Mouse (Mus musculus): ENCODE data around the gene Rdm1. TPM values are rescaled to one million over a fixed set of nuclear protein-coding genes. Genes with fewer than 3 reads are reported as not detected.
A peak's percentile ranks its signal among the peaks of the same experiment; 100 is the strongest.
"Not testable (repeated sequence)": the region's sequence is repeated elsewhere in the genome, so short reads cannot be mapped to it uniquely, and the experiment has no call there.

Gene Rdm1
- polyA plus RNA-seq, 1 experiment from 2014 or later = 53.1 TPM

GRCm38 (mm10) chr11:101589444-101589843 is 37.6 kb upstream of the Rdm1 start:
- Histone ChIP-seq H3K4me3 (ENCODE audit: low read length) (no peak overlapping the region), H3K36me3 (ENCODE audit: control insufficient read depth, insufficient read depth) (peaks cover 3% of the 10 kb centered on the region; the same call in 1 of the 2 replicates), H3K9ac (ENCODE audit: low read length) (no peak overlapping the region), H3K27ac (ENCODE audit: low read length) (no peak overlapping the region), H3K4me2 (ENCODE audit: low read depth, low read length) (no peak overlapping the region), H3K4me1 (ENCODE audit: control insufficient read depth, insufficient read depth, low read length) (no peaks in the 10 kb centered on the region), H3K9me3 (replicated peaks; ENCODE audit: control insufficient read depth, low read length) (no peaks in the 10 kb centered on the region), H3K27me3 (ENCODE audit: control insufficient read depth, insufficient read depth, low read length) (no peaks in the 10 kb centered on the region)
- ATAC-seq (replicated peaks; ENCODE audit: extremely low read depth, insufficient read depth, low FRiP score) = no peak
- WGBS = 31% methylated on average over 5 of the region's 5 CpGs

GRCm38 (mm10) chr11:101589989-101590624 is 36.9 kb upstream of the Rdm1 start:
- WGBS = 71% methylated on average over 12 of the region's 12 CpGs
- Histone ChIP-seq H3K4me1 (ENCODE audit: control insufficient read depth, insufficient read depth, low read length) (no peaks in the 10 kb centered on the region), H3K4me2 (ENCODE audit: low read depth, low read length) (no peak overlapping the region), H3K36me3 (ENCODE audit: control insufficient read depth, insufficient read depth) (peaks cover 3% of the 10 kb centered on the region; the same call in 1 of the 2 replicates), H3K4me3 (ENCODE audit: low read length) (no peak overlapping the region), H3K27ac (ENCODE audit: low read length) (no peak overlapping the region), H3K27me3 (ENCODE audit: control insufficient read depth, insufficient read depth, low read length) (no peaks in the 10 kb centered on the region), H3K9ac (ENCODE audit: low read length) (no peak overlapping the region), H3K9me3 (replicated peaks; ENCODE audit: control insufficient read depth, low read length) (no peaks in the 10 kb centered on the region)
- ATAC-seq (replicated peaks; ENCODE audit: extremely low read depth, insufficient read depth, low FRiP score) = no peak

GRCm38 (mm10) chr11:101599156-101599555 is 27.8 kb upstream of the Rdm1 start, which contains the start of gene Gm11634:
Gm11634 (minus strand) TSS chr11:101599256.
- Histone ChIP-seq H3K9me3 (replicated peaks; ENCODE audit: control insufficient read depth, low read length) (no peaks in the 10 kb centered on the region), H3K27me3 (ENCODE audit: control insufficient read depth, insufficient read depth, low read length) (peaks cover 4% of the 10 kb centered on the region)
- WGBS = 64% methylated on average over 6 of the region's 6 CpGs

GRCm38 (mm10) chr11:101602491-101602890 is 24.5 kb upstream of the Rdm1 start:
- WGBS = 9% methylated on average over 3 of the region's 3 CpGs
- Histone ChIP-seq H3K27ac (ENCODE audit: low read length) (no peak overlapping the region), H3K9me3 (replicated peaks; ENCODE audit: control insufficient read depth, low read length) (no peaks in the 10 kb centered on the region), H3K27me3 (ENCODE audit: control insufficient read depth, insufficient read depth, low read length) (peaks cover 4% of the 10 kb centered on the region), H3K9ac (ENCODE audit: low read length) (no peak overlapping the region), H3K4me3 (ENCODE audit: low read length) (no peak overlapping the region), H3K4me1 (ENCODE audit: control insufficient read depth, insufficient read depth, low read length) (no peaks in the 10 kb centered on the region), H3K36me3 (ENCODE audit: control insufficient read depth, insufficient read depth) (no peaks in the 10 kb centered on the region), H3K4me2 (ENCODE audit: low read depth, low read length) (no peak overlapping the region)
- ATAC-seq (replicated peaks; ENCODE audit: extremely low read depth, insufficient read depth, low FRiP score) = no peak

More at GRCm38 (mm10) chr11:101599156-101599555, 27.8 kb upstream of the Rdm1 start, which contains the start of gene Gm11634:
- no peaks in the 10 kb centered on the region for H3K36me3 ChIP-seq (ENCODE audit: control insufficient read depth, insufficient read depth)
- H3K4me1 ChIP-seq (ENCODE audit: control insufficient read depth, insufficient read depth, low read length) = no peaks in the 10 kb centered on the region
- no peak within 1 kb of the TSS for H3K27ac ChIP-seq (ENCODE audit: low read length)
- H3K4me3 ChIP-seq (ENCODE audit: low read length) = no peak within 1 kb of the TSS
- no peak for ATAC-seq (replicated peaks; ENCODE audit: extremely low read depth, insufficient read depth, low FRiP score)
- H3K9ac ChIP-seq (ENCODE audit: low read length) = no peak within 1 kb of the TSS
- H3K4me2 ChIP-seq (ENCODE audit: low read depth, low read length) = no peak within 1 kb of the TSS

DNA sequence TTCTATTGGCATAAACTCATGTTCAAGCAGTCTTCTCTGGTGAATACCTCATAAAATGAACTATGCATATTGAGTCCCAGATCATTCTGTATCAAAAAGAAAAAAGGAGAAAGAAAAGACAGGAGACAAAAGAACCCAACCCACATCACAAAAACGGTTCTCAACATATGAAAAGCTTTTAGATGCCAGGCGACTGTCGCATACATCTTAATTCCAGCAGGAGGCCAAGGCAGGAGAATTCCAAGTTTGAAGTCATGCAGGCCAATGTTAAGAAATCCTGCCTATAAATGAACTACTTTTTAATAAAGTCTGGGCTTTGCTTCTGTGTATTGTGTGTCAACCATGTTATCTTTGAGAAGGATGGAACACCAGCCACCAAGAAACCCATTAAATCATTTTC is 22.9 kb upstream of the Rdm1 start:
- H3K4me3 ChIP-seq (ENCODE audit: low read length) = peak overlapping the region; percentile 49
- 5% methylated on average over 3 of the region's 3 CpGs for WGBS
- peaks cover 1% of the 10 kb centered on the region for H3K27me3 ChIP-seq (ENCODE audit: control insufficient read depth, insufficient read depth, low read length)
- H3K9ac ChIP-seq (ENCODE audit: low read length) = no peak overlapping the region
- no peaks in the 10 kb centered on the region for H3K36me3 ChIP-seq (ENCODE audit: control insufficient read depth, insufficient read depth)
- H3K4me2 ChIP-seq (ENCODE audit: low read depth, low read length) = peak overlapping the region; percentile 67; the same call in 1 of the 2 replicates
- H3K4me1 ChIP-seq (ENCODE audit: control insufficient read depth, insufficient read depth, low read length) = no peaks in the 10 kb centered on the region
- no peak for ATAC-seq (replicated peaks; ENCODE audit: extremely low read depth, insufficient read depth, low FRiP score)
- no peaks in the 10 kb centered on the region for H3K9me3 ChIP-seq (replicated peaks; ENCODE audit: control insufficient read depth, low read length)
- H3K27ac ChIP-seq (ENCODE audit: low read length) = no peak overlapping the region

DNA sequence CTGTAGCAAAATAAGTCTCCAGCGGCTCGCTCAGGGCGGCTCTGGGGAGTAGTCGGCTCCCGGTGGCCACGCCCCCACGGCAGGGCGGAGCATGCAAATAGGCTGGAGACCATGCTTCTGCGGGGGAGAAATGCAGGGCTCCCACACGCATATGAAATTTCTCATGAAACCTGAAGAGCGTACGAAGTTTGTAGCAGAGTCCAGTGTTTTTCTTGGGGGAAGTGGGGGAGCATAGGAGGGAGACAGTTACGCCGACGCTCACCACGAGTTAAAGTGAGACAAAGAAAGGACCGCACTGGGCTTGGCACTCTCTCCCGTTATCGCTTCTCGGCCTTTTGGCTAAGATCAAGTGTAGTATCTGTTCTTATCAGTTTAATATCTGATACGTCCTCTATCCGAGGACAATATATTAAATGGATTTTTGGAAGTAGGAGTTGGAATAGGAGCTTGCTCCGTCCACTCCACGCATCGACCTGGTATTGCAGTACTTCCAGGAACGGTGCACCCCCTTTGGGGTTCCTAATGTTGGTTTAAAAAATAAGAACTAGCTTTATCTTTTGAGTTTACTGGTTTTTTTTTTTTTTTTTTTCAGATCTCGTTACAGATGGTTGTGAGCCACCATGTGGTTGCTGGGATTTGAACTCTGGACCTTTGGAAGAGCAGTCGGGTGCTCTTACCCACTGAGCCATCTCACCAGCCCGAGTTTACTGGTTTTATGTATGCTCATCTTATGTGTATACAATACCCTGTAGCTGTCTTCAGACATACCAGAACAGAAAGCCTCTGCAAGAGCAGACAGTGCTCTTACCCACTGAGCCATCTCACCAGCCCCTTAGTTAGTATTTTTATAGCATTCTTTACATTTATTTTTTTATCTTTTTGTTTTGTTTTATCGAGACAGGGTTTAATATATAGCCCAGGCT is 22.2 kb upstream of the Rdm1 start:
- peak overlapping the region; percentile 64 for H3K9ac ChIP-seq (ENCODE audit: low read length)
- not testable (repeated sequence) for H3K27me3 ChIP-seq (ENCODE audit: control insufficient read depth, insufficient read depth, low read length); H3K36me3 ChIP-seq (ENCODE audit: control insufficient read depth, insufficient read depth); H3K4me1 ChIP-seq (ENCODE audit: control insufficient read depth, insufficient read depth, low read length); H3K27ac ChIP-seq (ENCODE audit: low read length); H3K9me3 ChIP-seq (replicated peaks; ENCODE audit: control insufficient read depth, low read length)
- H3K4me3 ChIP-seq (ENCODE audit: low read length) = peak overlapping the region; percentile 49
- 0 out of 2 replicates have a peak, but pooled peaks have one; percentile 60 for ATAC-seq (replicated peaks; ENCODE audit: extremely low read depth, insufficient read depth, low FRiP score)
- H3K4me2 ChIP-seq (ENCODE audit: low read depth, low read length) = peak overlapping the region; percentile 67
- WGBS = 2% methylated on average over 30 of the region's 30 CpGs

GRCm38 (mm10) chr11:101607134-101607533 is 19.9 kb upstream of the Rdm1 start:
- H3K4me1 ChIP-seq (ENCODE audit: control insufficient read depth, insufficient read depth, low read length); H3K9ac ChIP-seq (ENCODE audit: low read length); H3K36me3 ChIP-seq (ENCODE audit: control insufficient read depth, insufficient read depth); ATAC-seq (replicated peaks; ENCODE audit: extremely low read depth, insufficient read depth, low FRiP score); H3K9me3 ChIP-seq (replicated peaks; ENCODE audit: control insufficient read depth, low read length); H3K27me3 ChIP-seq (ENCODE audit: control insufficient read depth, insufficient read depth, low read length); H3K4me2 ChIP-seq (ENCODE audit: low read depth, low read length); H3K4me3 ChIP-seq (ENCODE audit: low read length); H3K27ac ChIP-seq (ENCODE audit: low read length): not testable (repeated sequence)
- 87% methylated on average over 4 of the region's 4 CpGs for WGBS

DNA sequence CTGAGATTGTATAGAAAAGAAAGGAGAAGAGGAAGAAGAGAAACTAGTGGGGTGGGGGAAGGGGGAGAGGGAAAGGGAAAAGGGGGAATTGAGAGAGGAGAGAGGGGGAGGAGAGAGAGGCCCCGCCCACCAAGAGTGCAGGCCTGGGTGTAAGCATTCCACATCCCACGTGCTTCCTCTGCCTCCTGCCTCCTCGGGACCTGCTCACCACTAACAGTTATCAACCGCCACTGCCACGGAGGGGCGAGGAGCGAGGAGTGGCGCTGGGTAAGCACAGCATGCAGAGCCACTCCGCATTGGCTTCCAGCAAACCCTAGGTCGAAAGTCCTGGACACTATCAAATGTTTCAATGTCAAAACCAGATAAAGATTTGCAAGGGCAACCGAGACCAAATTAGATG is 16.6 kb upstream of the Rdm1 start:
- H3K27ac ChIP-seq (ENCODE audit: low read length) = no peak overlapping the region
- WGBS = 6% methylated on average over 11 of the region's 11 CpGs
- peak overlapping the region; percentile 9; the same call in 1 of the 2 replicates for H3K4me3 ChIP-seq (ENCODE audit: low read length)
- no peak overlapping the region for H3K9ac ChIP-seq (ENCODE audit: low read length)
- no peaks in the 10 kb centered on the region for H3K9me3 ChIP-seq (replicated peaks; ENCODE audit: control insufficient read depth, low read length)
- peak overlapping the region; percentile 55 for H3K4me2 ChIP-seq (ENCODE audit: low read depth, low read length)
- 0 out of 2 replicates have a peak, but pooled peaks have one; percentile 41 for ATAC-seq (replicated peaks; ENCODE audit: extremely low read depth, insufficient read depth, low FRiP score)
- no peaks in the 10 kb centered on the region for H3K36me3 ChIP-seq (ENCODE audit: control insufficient read depth, insufficient read depth)
- no peaks in the 10 kb centered on the region for H3K27me3 ChIP-seq (ENCODE audit: control insufficient read depth, insufficient read depth, low read length)
- H3K4me1 ChIP-seq (ENCODE audit: control insufficient read depth, insufficient read depth, low read length) = peaks cover 9% of the 10 kb centered on the region; the same call in 1 of the 2 replicates

GRCm38 (mm10) chr11:101613596-101613995 is 13.4 kb upstream of the Rdm1 start:
- Histone ChIP-seq H3K4me3 (ENCODE audit: low read length) (no peak overlapping the region), H3K4me1 (ENCODE audit: control insufficient read depth, insufficient read depth, low read length) (peaks cover 13% of the 10 kb centered on the region), H3K27me3 (ENCODE audit: control insufficient read depth, insufficient read depth, low read length) (no peaks in the 10 kb centered on the region), H3K36me3 (ENCODE audit: control insufficient read depth, insufficient read depth) (no peaks in the 10 kb centered on the region), H3K4me2 (ENCODE audit: low read depth, low read length) (no peak overlapping the region), H3K9me3 (replicated peaks; ENCODE audit: control insufficient read depth, low read length) (no peaks in the 10 kb centered on the region), H3K27ac (ENCODE audit: low read length) (no peak overlapping the region), H3K9ac (ENCODE audit: low read length) (no peak overlapping the region)
- no peak for ATAC-seq (replicated peaks; ENCODE audit: extremely low read depth, insufficient read depth, low FRiP score)
- WGBS = 74% methylated on average over 6 of the region's 6 CpGs

Data from heart, embryonic 16.5 days (tissue).